Mouse (Mus musculus) brain, embryonic 14.5 days (tissue): Measurements from ENCODE around the gene Abat. TPM values are rescaled to one million over a fixed set of nuclear protein-coding genes. Genes with fewer than 3 reads are reported as not detected.

Experiments used
- DNase-seq: peaks from one replicate; pipeline ENCODE4 v3.0.0-alpha.2; 2011; ENCODE audit warnings: low read depth
- CTCF ChIP-seq: fragments of 200-500 bp; IDR thresholded peaks from 2 replicates; pipeline ENCODE4 v1.5.1; 2012; ENCODE audit warnings: inconsistent platforms, mild to moderate bottlenecking, moderate library complexity, borderline replicate concordance; ENCODE audit not compliant: insufficient read depth, insufficient read length; ENCODE audit errors: extremely low read depth
- POLR2A ChIP-seq: fragments of 200-500 bp; IDR thresholded peaks from 2 replicates; pipeline ENCODE4 v1.6.1; 2012; ENCODE audit warnings: mild to moderate bottlenecking, inconsistent platforms, borderline replicate concordance; ENCODE audit not compliant: poor library complexity, insufficient read depth, insufficient read length, severe bottlenecking; ENCODE audit errors: extremely low read depth
- polyA plus RNA-seq: library from polyadenylated mRNA; depleted of rRNA; stranded (reverse); fragments of >200 nt; gene quantifications from 2 replicates; pipeline ENCODE4 v1.2.3, GENCODE M21; 2012

The Abat gene
- polyA plus RNA-seq, 1 experiment: 59.8 TPM

- TF ChIP-seq CTCF: no peak
- no peak for TF ChIP-seq POLR2A
- no peak for DNase-seq
Measured at GRCm38 (mm10) chr16:8656256-8656655, 143.0 kb downstream of the Abat start.

- DNase-seq: no peak
- TF ChIP-seq POLR2A (no peak), CTCF (no peak)
Measured at GRCm38 (mm10) chr16:8658349-8658748, 145.1 kb downstream of the Abat start.

- no peak for DNase-seq
- TF ChIP-seq CTCF (no peak), POLR2A (no peak)
Measured at GRCm38 (mm10) chr16:8658764-8659163, 145.5 kb downstream of the Abat start.

- DNase-seq: no peak
- TF ChIP-seq CTCF (no peak), POLR2A (no peak)
Measured at GRCm38 (mm10) chr16:8663022-8663421, 149.8 kb downstream of the Abat start.

GRCm38 (mm10) chr16:8663606-8664539, 150.6 kb downstream of the Abat start:
- TF ChIP-seq POLR2A: no peak
- TF ChIP-seq CTCF: no peak
- peak; percentile 16 for DNase-seq

GRCm38 (mm10) chr16:8665367-8665766, 152.1 kb downstream of the Abat start:
- DNase-seq: no peak
- TF ChIP-seq CTCF (no peak), POLR2A (no peak)

- no peak for DNase-seq
Measured at GRCm38 (mm10) chr16:8666452-8666851, 153.2 kb downstream of the Abat start.

GRCm38 (mm10) chr16:8667261-8667660, 154.0 kb downstream of the Abat start:
- DNase-seq: no peak
- TF ChIP-seq POLR2A (no peak), CTCF (no peak)

More at GRCm38 (mm10) chr16:8666452-8666851, 153.2 kb downstream of the Abat start:
- no peak for TF ChIP-seq CTCF
- TF ChIP-seq POLR2A: no peak

- DNase-seq: no peak
- TF ChIP-seq POLR2A: no peak
- no peak for TF ChIP-seq CTCF
Measured at GRCm38 (mm10) chr16:8667814-8668213, 154.6 kb downstream of the Abat start.

- TF ChIP-seq POLR2A (no peak), CTCF (no peak)
- DNase-seq: no peak
Measured at GRCm38 (mm10) chr16:8668386-8668785, 155.2 kb downstream of the Abat start.

- TF ChIP-seq CTCF (no peak), POLR2A (no peak)
- peak; percentile 12 for DNase-seq
Measured at GRCm38 (mm10) chr16:8669432-8669831, 156.2 kb downstream of the Abat start.
